Mouse (Mus musculus): Measurements from ENCODE around the gene Rapgef5.

The Rapgef5 gene

DNA sequence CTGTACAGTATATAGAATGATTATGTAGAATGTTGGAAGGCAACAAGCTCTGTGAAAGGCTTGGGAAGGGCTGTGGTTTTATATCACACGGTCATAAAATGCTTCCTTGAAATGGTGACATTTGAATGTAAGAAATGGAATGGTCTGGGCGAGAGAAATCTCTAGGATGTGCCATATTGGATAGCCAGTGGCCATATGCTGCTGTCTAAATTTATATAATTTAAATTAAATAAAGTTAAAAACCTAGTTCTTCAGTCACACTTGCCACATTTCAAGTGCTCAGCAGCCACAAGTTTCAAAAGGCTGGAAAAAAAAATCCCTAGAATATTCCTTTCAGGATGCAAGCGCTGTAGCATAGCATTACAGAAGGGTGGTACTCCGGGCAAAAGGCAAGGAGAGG lies 14.8 kb downstream of the Rapgef5 start:
- DNase-seq, result no peak

- peak; percentile 56 to 66 for DNase-seq
Measured at GRCm38 (mm10) chr12:117533176-117534086, 17.2 kb downstream of the Rapgef5 start.

DNA sequence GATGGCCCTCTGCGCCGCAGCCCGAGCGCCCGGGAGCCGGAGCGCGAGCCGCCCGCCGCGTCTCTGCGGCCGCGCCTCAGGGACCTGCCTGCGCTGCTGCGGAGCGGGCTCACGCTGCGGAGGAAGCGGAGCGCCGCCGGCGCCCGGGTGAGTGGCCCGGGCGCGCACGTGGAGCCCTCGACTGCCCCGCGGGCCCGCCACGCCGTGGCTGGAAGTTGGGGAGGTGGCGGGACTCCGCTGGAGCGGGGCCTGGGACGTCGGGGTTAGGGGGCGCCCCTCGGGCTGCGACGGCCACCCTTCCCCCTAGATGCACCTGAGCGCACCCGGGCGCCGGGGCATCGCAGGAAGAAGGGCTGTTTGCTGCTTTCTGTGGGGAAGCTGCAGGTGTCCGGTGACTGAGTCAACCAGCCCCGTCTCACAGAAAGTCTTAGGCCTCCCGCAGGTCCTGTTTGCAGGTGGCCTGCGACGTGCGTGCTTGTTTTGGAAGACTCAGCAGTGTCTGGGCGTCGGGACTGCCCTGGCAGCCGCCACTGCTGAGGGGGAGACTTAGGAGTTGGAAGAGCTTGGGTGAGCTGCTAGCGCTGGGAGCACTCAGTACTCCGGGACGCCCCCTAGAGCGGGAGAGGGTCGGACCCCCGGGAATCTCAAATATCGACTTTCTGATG lies 17.9 kb downstream of the Rapgef5 start:
- DNase-seq, result peak; percentile 60 to 61

GRCm38 (mm10) chr12:117540352-117540751 lies 24.1 kb downstream of the Rapgef5 start:
- DNase-seq, result no peak

- DNase-seq, result no peak
Measured at GRCm38 (mm10) chr12:117545277-117545676, 29.0 kb downstream of the Rapgef5 start.

DNA sequence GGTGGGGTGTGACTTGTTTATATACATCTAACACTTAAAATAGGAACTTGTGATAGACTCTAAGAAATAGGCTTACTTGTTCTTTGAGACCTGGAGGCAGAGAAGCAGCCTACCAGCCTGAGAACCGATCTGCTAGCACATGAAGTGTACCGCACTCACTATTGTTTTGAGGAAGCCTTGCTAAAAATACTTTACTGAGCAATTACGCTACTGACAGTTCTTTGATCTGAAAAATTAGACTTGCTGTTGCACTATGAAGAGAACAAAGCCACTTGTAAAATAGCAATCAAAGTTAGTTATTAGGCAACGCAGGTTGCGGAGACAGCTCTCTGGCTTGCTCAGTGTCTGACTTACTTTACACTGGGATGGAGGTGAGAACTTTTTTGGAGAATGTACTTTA lies 37.1 kb downstream of the Rapgef5 start:
- DNase-seq, result no peak

- no peak for DNase-seq
Measured at GRCm38 (mm10) chr12:117554612-117555063, 38.4 kb downstream of the Rapgef5 start.

GRCm38 (mm10) chr12:117560450-117560849 lies 44.2 kb downstream of the Rapgef5 start:
- no peak for DNase-seq

DNA sequence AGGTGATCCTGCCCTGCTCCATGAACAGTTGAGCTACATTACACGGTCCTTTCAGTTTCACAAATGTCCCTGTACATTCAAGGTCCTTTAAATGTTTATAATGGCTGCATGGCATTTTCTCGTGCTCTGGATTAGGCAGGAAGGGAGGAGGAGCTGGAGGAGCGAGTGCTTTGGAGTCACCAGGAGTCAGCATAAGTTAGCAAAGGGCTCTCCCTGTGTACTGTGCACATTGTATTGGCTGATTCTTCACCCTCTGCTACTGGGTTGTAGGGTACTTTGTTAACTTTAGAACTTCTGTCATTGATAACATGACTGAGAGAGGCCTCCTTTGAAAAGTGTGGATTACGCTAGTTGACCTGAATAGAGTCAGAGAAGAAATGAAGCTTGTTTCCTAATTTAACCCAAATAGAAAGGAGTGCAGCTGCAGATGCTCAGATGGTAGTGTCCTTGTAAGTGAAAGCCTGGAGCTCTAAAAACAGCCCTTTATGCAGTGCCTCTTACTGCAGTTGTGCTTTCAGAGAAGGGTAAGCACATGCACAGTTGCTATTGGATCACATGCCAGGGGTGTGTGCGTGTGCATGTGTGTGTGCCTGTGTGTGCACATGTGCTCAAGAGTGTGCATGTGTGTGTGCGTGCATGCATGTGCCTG lies 45.3 kb downstream of the Rapgef5 start:
- no peak for DNase-seq

- no peak for DNase-seq
Measured at GRCm38 (mm10) chr12:117562085-117562484, 45.8 kb downstream of the Rapgef5 start.

DNA sequence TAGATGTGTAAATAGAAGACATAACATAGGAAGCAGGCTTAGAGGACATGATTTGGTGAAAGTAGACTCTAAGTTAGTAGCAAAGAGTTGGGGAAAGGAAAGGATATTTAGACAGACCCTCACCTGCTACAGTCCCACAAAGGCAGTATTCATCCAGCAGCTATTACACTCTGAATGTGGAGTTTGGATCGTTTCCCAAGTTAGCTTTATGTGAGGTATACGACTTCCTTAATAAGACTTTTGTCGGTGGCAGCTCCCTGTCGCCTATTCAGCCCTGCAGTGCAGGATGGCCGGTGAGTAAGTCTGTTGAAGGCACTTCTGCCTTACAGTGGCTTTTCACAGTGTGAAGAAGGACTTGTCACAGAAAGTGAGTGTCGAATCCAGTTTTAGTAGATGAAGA lies 47.6 kb downstream of the Rapgef5 start:
- DNase-seq, result no peak

- DNase-seq, result no peak
Measured at GRCm38 (mm10) chr12:117566298-117566697, 50.0 kb downstream of the Rapgef5 start.

DNA sequence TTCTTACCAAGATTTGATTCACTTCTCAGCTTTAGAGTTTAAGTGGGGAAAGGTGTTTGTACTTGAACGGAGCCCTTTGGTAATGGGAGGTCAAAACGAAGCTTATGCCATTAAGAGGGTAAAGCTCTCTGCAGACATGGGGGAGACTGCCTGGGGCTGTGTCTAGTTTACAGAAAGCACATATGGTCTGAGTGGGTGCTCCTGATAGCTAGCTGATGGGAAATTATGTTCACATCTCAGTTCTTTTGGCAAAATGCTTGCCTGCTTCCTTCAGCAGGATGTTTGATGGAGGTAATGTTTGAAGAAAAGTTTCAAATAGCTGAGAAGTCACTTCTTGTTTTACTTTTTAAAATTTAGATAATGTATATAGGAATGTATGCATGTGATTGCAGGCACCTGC lies 53.4 kb downstream of the Rapgef5 start:
- DNase-seq, result no peak

DNA sequence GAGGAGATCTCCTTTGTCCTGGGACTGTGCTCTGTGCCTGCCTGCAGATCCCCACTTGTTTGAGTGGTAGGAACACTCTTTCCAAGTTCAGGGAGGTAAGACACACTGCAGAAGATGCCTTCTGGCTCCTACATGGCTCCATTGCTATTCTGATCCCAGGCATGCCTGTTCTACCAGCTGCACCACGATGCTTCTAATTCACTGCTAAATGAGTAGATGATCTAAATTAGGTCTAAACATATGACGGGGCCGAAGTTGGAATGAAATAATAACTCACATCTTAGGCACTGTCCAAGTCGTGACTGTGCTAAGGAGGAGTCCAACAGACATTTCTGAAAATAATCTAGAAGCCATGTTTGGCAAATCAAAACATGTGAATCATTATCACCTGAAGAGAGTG lies 68.0 kb downstream of the Rapgef5 start:
- no peak for DNase-seq

- DNase-seq, result no peak
Measured at GRCm38 (mm10) chr12:117585390-117585789, 69.1 kb downstream of the Rapgef5 start.

GRCm38 (mm10) chr12:117586124-117586523 lies 69.8 kb downstream of the Rapgef5 start:
- DNase-seq, result peak; percentile 65 to 69

GRCm38 (mm10) chr12:117589186-117589585 lies 72.9 kb downstream of the Rapgef5 start:
- DNase-seq, result no peak

DNA sequence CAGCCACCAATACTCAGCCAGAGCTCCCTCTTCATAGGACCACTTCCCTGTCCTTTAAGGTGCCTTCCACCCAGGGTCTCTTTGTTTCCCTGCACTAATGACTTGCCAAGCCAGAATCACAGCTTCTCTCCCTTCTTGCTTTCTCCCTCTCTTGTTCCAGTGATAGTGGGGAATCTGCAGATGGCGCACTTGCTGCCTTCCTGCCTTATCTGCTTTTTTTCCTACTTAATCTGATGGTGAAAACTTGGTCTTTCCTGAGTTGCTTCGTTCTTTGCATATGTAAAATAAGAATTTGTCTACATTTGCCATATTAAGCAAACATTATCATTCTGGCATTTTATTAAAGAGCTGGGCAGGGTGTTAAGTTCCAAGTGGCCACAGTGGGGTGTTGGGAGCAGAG lies 75.7 kb downstream of the Rapgef5 start:
- DNase-seq, result no peak

GRCm38 (mm10) chr12:117592583-117592982 lies 76.3 kb downstream of the Rapgef5 start:
- no peak for DNase-seq

DNA sequence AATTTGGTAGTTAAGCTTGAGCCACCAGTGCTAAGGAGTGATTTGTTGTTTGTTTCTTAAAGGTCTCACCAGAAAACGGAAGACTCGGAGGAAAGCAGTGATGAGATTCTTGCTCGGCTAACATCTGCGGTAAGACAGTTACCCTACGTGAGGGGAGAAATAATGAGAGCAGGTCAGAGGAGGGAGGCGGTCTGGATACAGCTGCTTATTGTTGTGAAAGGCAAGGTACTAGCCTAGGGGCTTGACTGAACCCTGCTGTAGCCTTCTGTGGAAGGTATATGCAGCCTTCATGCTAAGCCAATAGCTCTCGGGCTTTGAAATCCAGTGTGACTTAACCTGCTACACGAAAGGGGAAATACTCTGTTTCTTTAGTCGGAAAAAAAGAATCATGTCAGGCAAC lies 78.9 kb downstream of the Rapgef5 start:
- DNase-seq, result no peak

GRCm38 (mm10) chr12:117598190-117598589 lies 81.9 kb downstream of the Rapgef5 start:
- no peak for DNase-seq

DNA sequence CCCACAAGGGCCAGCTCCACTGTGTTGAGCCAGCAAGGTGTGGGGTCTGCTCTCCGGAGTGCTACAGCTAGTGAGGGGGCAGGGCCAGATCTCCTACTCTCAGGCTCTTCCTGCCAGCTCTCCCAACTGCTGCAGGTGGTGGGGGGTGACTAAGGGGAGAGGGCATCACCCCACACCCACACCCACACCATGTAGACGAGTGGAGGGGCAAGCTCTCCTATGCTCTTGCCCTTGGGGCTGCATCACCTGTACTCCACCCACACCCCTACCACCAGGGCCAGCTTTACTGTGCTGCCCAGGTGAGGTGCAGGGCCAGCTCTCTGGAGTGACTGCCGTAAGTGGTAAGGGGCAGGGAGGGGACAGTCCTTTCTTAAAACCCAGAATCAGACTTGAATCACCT lies 89.7 kb downstream of the Rapgef5 start:
- DNase-seq, result no peak

DNA sequence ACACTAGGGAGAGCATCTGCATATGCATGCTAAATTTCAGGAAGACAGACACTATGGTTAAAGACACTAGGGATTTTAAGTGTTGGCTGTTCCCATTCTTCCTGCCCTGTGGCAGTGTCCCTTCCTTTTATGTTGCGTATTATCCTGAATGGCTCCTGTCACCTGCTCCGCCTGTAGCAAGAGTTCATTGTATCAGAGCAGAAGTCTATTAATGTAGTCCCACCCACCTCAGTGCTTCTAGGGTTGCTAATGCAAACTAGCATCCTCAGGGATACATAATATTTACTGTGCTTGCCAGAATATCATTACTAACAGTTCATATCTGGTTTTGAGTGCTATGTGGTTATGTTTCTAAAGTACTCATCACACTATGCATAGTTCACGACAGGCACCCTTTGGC lies 96.4 kb downstream of the Rapgef5 start:
- no peak for DNase-seq

All from thymus, postnatal 36 days (tissue).